Mouse (Mus musculus) liver, embryonic 15.5 days (tissue): Measurements from ENCODE around the gene Gm45713. TPM values are rescaled to one million over a fixed set of nuclear protein-coding genes. Genes with fewer than 3 reads are reported as not detected.
"Not testable (repeated sequence)": the region's sequence is repeated elsewhere in the genome, so short reads cannot be mapped to it uniquely, and the experiment has no call there.

Experiments used
- ATAC-seq: fragments of 200-750 bp; cut with Nextera tagmentation; 2 replicates; pipeline ENCODE4 v1.8.0; 2017; ENCODE audit warnings: moderate number of reproducible peaks, mild to moderate bottlenecking, moderate library complexity; ENCODE audit not compliant: insufficient read depth
- H3K27ac ChIP-seq: fragments of 300-500 bp; sonication (generic); replicated peaks from 2 replicates; pipeline ENCODE4 v1.5.1; 2015; ENCODE audit warnings: mild to moderate bottlenecking, inconsistent platforms
- H3K27me3 ChIP-seq: fragments of 300-500 bp; sonication (generic); 2 replicates; pipeline ENCODE4 v1.6.1; 2015; ENCODE audit warnings: mild to moderate bottlenecking, inconsistent platforms
- H3K36me3 ChIP-seq: fragments of 300-500 bp; sonication (generic); replicated peaks from 2 replicates; pipeline ENCODE4 v1.6.1; 2015; ENCODE audit warnings: moderate library complexity, mild to moderate bottlenecking, inconsistent platforms
- H3K4me1 ChIP-seq: fragments of 300-500 bp; sonication (generic); replicated peaks from 2 replicates; pipeline ENCODE4 v1.6.1; 2015; ENCODE audit warnings: inconsistent platforms
- H3K4me2 ChIP-seq: fragments of 300-500 bp; sonication (generic); 2 replicates; pipeline ENCODE4 v1.6.1; 2015; ENCODE audit warnings: moderate library complexity, mild to moderate bottlenecking, inconsistent platforms
- H3K4me3 ChIP-seq: fragments of 300-500 bp; sonication (generic); replicated peaks from 2 replicates; pipeline ENCODE4 v1.5.1; 2015; ENCODE audit warnings: mild to moderate bottlenecking, inconsistent platforms
- H3K9ac ChIP-seq: fragments of 300-500 bp; sonication (generic); 2 replicates; pipeline ENCODE4 v1.6.1; 2015; ENCODE audit warnings: moderate library complexity, mild to moderate bottlenecking, inconsistent platforms
- H3K9me3 ChIP-seq: fragments of 300-500 bp; sonication (generic); replicated peaks from 2 replicates; pipeline ENCODE4 v1.6.1; 2016; ENCODE audit warnings: inconsistent platforms
- WGBS: fragments of 180-500 bp; shearing (Covaris S2); methylation state at CpG from one replicate; pipeline ENCODE4 v1.1.7; 2015; ENCODE audit warnings: mixed read lengths; ENCODE audit not compliant: insufficient replicate concordance; 5-methylcytosine and 5-hydroxymethylcytosine counted together
- polyA plus RNA-seq: library from polyadenylated mRNA; unstranded; fragments of >200 nt; fragmentation: Nextera tagmentation; extraction: Ambion mirVana; gene quantifications from 2 replicates; pipeline ENCODE4 v1.2.1, GENCODE M21; 2015

Gene Gm45713
- polyA plus RNA-seq, 1 experiment from 2014 or later, result not detected

DNA sequence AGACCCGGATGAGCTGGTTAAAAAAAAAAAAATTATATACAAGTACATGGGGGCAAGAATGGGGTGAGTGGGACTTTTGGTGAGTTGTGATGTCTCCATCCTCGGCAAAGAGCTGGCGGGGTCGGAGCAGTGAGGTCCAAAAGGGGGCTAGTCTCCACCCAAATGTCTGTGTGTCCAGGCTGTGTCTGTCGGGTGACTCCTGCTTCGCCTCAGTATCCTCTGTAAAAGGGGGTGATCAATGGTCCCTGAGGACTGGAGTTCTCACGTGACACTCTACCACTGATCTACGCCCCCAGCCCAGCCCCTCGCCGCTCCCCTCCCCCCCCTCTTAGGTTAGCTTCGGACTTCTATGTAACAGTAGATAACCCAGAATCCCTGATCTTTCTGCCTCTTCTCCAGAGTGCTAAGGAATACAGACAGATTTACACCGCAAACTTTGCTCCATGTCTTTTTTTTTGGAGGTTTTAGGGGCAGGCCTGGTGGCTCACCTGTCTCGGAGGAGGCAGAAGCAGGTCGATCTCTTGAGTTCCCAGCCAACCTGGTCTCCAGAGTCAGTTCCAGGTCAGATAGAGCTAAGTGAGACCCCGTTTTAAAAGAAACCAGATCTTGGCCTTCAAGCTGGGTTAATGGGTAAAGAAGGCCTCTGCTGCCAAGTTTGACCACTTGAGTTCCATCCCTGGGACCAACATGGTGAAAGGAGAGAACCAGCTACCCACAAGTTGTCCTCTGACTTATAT lies 6.1 kb downstream of the Gm45713 start:
- Histone ChIP-seq H3K4me2 (peak overlapping the region; percentile 94), H3K27ac (peak overlapping the region; percentile 91), H3K9ac (peak overlapping the region; percentile 74; the same call in 1 of the 2 replicates), H3K4me1 (peaks cover 57% of the 10 kb centered on the region), H3K36me3 (peaks cover 33% of the 10 kb centered on the region), H3K4me3 (peak overlapping the region; percentile 89), H3K27me3 (no peaks in the 10 kb centered on the region), H3K9me3 (no peaks in the 10 kb centered on the region)
- 44% methylated on average over 15 of the region's 15 CpGs for WGBS
- no peak for ATAC-seq

- peak overlapping the region; percentile 94 for H3K4me2 ChIP-seq
- H3K9me3 ChIP-seq, result no peaks in the 10 kb centered on the region
- under 1% methylated on average over 17 of the region's 17 CpGs for WGBS
- ATAC-seq, result peak; percentile 3
- H3K27me3 ChIP-seq, result no peaks in the 10 kb centered on the region
- H3K4me3 ChIP-seq, result peak overlapping the region; percentile 89
- H3K27ac ChIP-seq, result peak overlapping the region; percentile 91
- peaks cover 57% of the 10 kb centered on the region for H3K4me1 ChIP-seq
- peak overlapping the region; percentile 74 for H3K9ac ChIP-seq
- H3K36me3 ChIP-seq, result peaks cover 35% of the 10 kb centered on the region
Observed at GRCm38 (mm10) chr7:45129318-45129717, 6.7 kb downstream of the Gm45713 start.

GRCm38 (mm10) chr7:45128624-45129246 lies 7.3 kb downstream of the Gm45713 start, which contains the start of gene Rpl13a:
Gene Rpl13a, minus strand, starts transcription at chr7:45128761.
- peaks cover 51% of the 10 kb centered on the region for H3K4me1 ChIP-seq
- H3K36me3 ChIP-seq, result peaks cover 35% of the 10 kb centered on the region
- no peaks in the 10 kb centered on the region for H3K9me3 ChIP-seq
- peak; percentile 82 for ATAC-seq
- WGBS, result under 1% methylated on average over 47 of the region's 48 CpGs
- peak within 1 kb of the TSS; percentile 89 for H3K4me3 ChIP-seq
- H3K27me3 ChIP-seq, result no peaks in the 10 kb centered on the region
- peak within 1 kb of the TSS; percentile 94 for H3K4me2 ChIP-seq
- peak within 1 kb of the TSS; percentile 92 for H3K9ac ChIP-seq
- peak within 1 kb of the TSS; percentile 91 for H3K27ac ChIP-seq

DNA sequence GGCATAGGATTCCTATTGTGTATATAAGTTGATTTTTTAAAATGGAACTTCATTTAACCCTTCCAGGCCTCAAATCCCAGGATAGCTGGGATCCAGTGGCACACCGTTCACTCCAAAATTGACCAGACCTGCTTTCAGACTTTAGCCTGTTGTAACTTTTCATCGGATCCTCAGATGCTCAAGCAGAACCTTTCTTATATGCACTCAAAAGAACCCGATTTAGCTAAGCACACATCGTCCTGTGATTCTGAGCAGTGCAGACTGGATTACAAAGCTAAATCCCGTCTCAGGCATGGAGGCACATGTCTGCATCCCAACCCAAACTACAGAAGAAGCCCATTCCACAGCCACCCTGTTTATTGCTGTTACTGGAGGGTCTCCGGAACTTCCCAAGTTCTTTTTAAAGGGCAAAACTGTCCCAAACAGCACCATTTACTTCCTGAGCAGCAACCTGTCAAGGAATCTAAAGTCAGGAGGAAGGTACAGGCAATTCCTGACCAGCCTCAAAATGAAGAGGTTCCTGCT lies 8.3 kb downstream of the Gm45713 start:
- Histone ChIP-seq H3K4me2 (peak overlapping the region; percentile 88), H3K9me3 (no peaks in the 10 kb centered on the region), H3K9ac (peak overlapping the region; percentile 92), H3K27ac (peak overlapping the region; percentile 87), H3K36me3 (peaks cover 35% of the 10 kb centered on the region), H3K27me3 (no peaks in the 10 kb centered on the region), H3K4me3 (peak overlapping the region; percentile 89), H3K4me1 (peaks cover 59% of the 10 kb centered on the region)
- no peak for ATAC-seq
- WGBS, result 0% methylated on average over 6 of the region's 6 CpGs

- peaks cover 42% of the 10 kb centered on the region for H3K36me3 ChIP-seq
- no peaks in the 10 kb centered on the region for H3K9me3 ChIP-seq
- H3K27me3 ChIP-seq, result no peaks in the 10 kb centered on the region
- peak overlapping the region; percentile 87 for H3K27ac ChIP-seq
- H3K4me2 ChIP-seq, result peak overlapping the region; percentile 88
- no peak for ATAC-seq
- peaks cover 66% of the 10 kb centered on the region for H3K4me1 ChIP-seq
- H3K4me3 ChIP-seq, result peak overlapping the region; percentile 89
- peak overlapping the region; percentile 92 for H3K9ac ChIP-seq
- 9% methylated on average over 21 of the region's 21 CpGs for WGBS
Observed at GRCm38 (mm10) chr7:45126844-45127699, 9.0 kb downstream of the Gm45713 start.

DNA sequence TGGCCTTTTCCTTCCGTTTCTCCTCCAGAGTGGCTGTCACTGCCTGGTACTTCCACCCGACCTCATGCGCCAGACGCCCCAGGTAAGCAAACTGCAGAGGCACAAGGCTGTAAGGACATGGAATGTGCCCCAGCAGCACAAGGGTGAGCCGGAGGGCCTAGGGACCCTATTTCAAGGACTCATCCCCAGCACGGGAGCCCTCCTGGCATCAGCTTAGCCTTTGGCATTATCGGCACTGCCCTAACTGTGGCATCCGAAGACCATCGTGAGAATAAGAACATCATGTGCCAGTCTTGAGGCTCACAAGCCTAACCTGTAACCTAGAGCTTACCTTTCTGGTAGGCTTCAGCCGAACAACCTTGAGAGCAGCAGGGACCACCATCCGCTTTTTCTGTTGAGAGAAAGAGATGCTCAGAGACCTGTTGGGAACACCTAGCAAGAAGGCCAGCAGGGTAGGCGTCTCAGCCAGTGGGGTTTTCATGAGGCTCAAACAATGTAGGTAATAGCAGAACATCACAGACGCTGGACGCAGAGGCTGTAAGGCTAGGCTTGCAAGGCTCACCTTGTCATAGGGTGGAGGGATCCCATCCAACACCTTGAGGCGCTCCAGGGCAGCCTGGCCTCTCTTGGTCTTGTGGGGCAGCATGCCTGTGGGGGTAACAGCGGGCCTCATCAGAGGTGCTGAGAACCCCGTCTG lies 9.7 kb downstream of the Gm45713 start:
- Histone ChIP-seq H3K4me2 (peak overlapping the region; percentile 88), H3K36me3 (peaks cover 49% of the 10 kb centered on the region), H3K9me3 (no peaks in the 10 kb centered on the region), H3K27ac (peak overlapping the region; percentile 87), H3K9ac (peak overlapping the region; percentile 92), H3K4me1 (peaks cover 74% of the 10 kb centered on the region), H3K4me3 (peak overlapping the region; percentile 89), H3K27me3 (no peaks in the 10 kb centered on the region)
- ATAC-seq, result no peak
- 50% methylated on average over 17 of the region's 17 CpGs for WGBS

GRCm38 (mm10) chr7:45125649-45126048 lies 10.4 kb downstream of the Gm45713 start:
- not testable (repeated sequence) for H3K9me3 ChIP-seq, H3K9ac ChIP-seq, H3K27me3 ChIP-seq, ATAC-seq
- H3K4me2 ChIP-seq, result peak overlapping the region; percentile 88
- 57% methylated on average over 5 of the region's 5 CpGs for WGBS
- H3K4me3 ChIP-seq, result peak overlapping the region; percentile 89; the same call in 1 of the 2 replicates
- peak overlapping the region; percentile 87 for H3K27ac ChIP-seq
- peaks cover 56% of the 10 kb centered on the region for H3K36me3 ChIP-seq
- peaks cover 80% of the 10 kb centered on the region for H3K4me1 ChIP-seq

- Histone ChIP-seq H3K27ac (peak overlapping the region; percentile 87), H3K4me2 (peak overlapping the region; percentile 88), H3K9me3 (no peaks in the 10 kb centered on the region), H3K4me3 (0 out of 2 replicates have a peak overlapping the region, but pooled peaks have one; percentile 83), H3K36me3 (peaks cover 61% of the 10 kb centered on the region), H3K4me1 (peaks cover 81% of the 10 kb centered on the region), H3K27me3 (no peaks in the 10 kb centered on the region), H3K9ac (no peak overlapping the region)
- no peak for ATAC-seq
- WGBS, result 19% methylated on average over 7 of the region's 7 CpGs
Observed at GRCm38 (mm10) chr7:45125144-45125600, 10.9 kb downstream of the Gm45713 start.

- H3K36me3 ChIP-seq, result peaks cover 67% of the 10 kb centered on the region
- no peaks in the 10 kb centered on the region for H3K27me3 ChIP-seq
- peak within 1 kb of the TSS; percentile 88 for H3K4me2 ChIP-seq
- WGBS, result under 1% methylated on average over 59 of the region's 59 CpGs
- H3K9ac ChIP-seq, result peak within 1 kb of the TSS; percentile 87
- peak; percentile 77 for ATAC-seq
- H3K9me3 ChIP-seq, result no peaks in the 10 kb centered on the region
- H3K4me3 ChIP-seq, result peak within 1 kb of the TSS; percentile 83
- peak within 1 kb of the TSS; percentile 87 for H3K27ac ChIP-seq
- peaks cover 81% of the 10 kb centered on the region for H3K4me1 ChIP-seq
Observed at GRCm38 (mm10) chr7:45124224-45125143, 11.5 kb downstream of the Gm45713 start, which contains the start of gene Rps11. Gene Rps11, minus strand, starts transcription at chr7:45124439.
